Mouse (Mus musculus) thymus, postnatal 25 days (tissue): ENCODE data around the gene Gm45234.
A peak's percentile ranks its signal among the peaks of the same experiment; 100 is the strongest.

Source experiments
- DNase-seq: peaks from one replicate; pipeline ENCODE4 v3.0.0; 2022

Gene Gm45234

GRCm38 (mm10) chr6:124738511-124739023, 17.3 kb downstream of the Gm45234 start, which contains the start of gene Ptpn6:
Ptpn6 (minus strand) TSS chr6:124738714.
- DNase-seq, result peak; percentile 58

GRCm38 (mm10) chr6:124737040-124737439, 18.8 kb downstream of the Gm45234 start:
- DNase-seq, result no peak

GRCm38 (mm10) chr6:124734417-124734816, 21.4 kb downstream of the Gm45234 start:
- no peak for DNase-seq

DNA sequence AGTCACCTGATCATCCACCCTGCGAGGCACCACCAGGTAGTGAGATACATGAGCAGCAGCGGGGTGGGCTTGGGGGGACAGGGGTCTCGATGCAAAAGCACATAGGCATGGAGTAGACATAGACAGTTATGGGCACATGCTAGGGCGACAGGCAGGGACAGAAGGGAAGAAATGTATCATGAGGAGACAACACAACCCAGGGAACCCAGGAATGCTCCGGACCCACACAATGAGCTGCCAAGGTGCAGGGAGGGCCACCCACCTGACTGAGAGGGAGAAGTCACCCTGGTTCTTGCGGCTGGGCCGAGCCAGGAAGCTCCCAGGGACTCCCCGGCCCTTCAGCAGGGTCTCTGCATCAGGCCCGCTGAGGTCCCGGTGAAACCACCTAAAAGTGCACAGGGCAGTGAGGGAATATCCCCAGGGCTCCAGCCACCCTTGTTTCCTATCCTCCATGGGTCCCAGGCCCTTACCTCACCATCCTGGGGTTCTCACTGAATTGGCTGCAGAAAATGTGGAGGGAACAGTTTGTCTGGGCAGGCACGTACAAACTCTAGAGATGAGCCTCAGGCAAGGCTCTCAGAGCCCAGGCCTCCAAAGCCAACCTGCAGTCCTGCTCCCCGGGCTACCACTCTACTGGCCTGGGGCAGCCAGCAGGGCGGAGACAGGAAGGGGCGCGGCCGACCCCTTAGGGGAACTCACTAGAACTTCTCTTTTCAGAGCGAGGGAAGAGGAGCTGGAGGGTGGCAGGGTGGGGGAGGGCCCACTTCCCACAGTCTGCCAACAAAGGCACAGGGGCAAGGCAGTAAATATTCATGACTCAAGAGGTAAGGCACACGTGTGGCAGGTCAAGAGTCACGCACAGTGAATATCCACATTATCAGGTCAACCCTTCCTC, 23.1 kb downstream of the Gm45234 start:
- DNase-seq, result peak; percentile 88

GRCm38 (mm10) chr6:124731038-124731437, 24.8 kb downstream of the Gm45234 start:
- DNase-seq, result no peak

- peak; percentile 56 for DNase-seq
These were observed 25.7 kb downstream of the Gm45234 start for GRCm38 (mm10) chr6:124729850-124730705.

GRCm38 (mm10) chr6:124728621-124729020, 27.2 kb downstream of the Gm45234 start:
- DNase-seq, result no peak

DNA sequence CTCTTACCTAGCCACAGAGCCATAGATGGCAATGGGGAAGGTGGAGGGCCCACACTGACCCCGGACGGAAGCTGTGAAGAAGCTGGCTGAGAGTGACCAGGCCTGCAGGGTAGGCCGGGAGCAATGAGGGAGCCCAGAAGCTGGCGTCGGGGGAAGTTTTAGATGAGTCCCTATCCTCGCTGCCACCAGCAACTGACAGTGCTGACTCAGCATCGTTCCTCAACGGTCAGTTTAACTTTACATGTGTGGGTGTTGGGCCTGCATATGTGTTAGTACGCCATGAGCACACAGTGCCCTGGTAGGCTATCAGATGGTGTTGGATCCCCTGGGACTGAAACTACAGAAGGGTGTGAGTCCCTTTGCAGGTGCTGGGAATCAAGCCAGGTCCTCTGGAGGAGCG, 31.3 kb downstream of the Gm45234 start:
- no peak for DNase-seq

DNA sequence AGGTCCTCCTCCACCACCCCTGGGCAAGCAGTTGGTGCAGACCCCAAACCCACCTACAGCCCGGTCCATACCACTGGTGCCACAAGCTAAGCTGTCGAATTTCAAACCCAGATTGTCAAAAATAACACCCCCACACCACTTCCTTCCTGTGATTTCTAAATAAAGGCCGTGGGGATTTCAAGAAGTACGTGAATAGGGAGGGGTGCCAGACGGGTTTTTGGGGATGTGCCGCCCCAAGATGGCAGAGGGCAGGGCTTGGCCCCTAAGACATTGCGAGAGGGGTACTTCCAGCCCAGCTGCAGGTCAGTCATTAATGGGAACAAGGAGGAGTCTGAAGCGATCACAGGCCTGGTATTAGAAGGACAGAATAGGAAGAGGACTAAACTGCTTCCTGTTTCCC, 32.3 kb downstream of the Gm45234 start:
- no peak for DNase-seq

DNA sequence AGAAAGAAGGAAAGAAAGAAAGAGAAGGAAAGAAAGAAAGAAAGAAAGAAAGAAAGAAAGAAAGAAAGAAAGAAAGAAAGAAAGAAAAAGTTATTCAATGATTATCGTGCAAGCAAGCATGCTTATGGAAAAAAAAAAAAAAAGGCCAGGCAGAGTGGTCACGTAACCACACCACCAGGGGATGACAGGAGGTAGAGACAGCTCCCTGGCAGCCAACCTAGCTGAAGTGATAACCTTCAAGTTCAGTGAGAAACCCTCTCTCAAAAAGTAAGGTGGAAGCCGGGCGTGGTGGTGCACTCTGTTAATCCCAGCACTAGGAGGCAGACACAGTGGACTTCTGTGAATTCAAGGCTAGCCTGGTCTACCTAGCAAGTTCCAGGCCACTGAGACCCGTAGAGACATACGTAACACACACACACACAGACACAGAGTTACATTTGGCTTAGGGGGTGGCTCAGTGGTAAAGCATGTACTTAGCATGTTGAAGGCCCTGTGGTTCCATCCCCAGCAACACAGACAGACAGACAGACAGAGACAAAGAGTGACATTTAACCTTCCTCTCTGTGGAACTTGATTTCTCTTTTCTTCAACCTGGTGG, 32.8 kb downstream of the Gm45234 start:
- DNase-seq, result no peak

- peak; percentile 59 for DNase-seq
These were observed 34.9 kb downstream of the Gm45234 start for GRCm38 (mm10) chr6:124720904-124721303.

GRCm38 (mm10) chr6:124719354-124719978, 36.4 kb downstream of the Gm45234 start:
- DNase-seq, result no peak

DNA sequence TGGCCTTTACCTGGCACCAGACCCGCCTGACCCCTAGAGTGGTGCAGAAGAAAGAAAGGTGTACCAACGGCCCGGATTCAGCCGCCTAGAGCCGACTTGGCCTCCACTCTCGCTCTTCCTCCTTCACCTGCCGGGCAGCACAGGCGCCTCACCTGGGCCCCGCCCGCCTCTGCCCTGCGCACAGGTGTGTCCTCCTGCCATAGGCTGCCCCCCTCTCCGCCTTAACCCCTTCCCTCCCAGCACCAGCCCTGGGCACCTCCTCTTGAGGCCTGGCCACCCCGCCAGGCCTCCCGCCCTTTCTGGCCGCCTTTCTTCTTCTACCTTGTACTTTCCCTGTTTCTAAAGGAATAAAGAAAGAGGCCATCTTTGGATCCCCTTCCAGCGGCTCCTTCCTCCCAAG, 37.1 kb downstream of the Gm45234 start:
- no peak for DNase-seq

- no peak for DNase-seq
These were observed 37.9 kb downstream of the Gm45234 start for GRCm38 (mm10) chr6:124717968-124718367.

DNA sequence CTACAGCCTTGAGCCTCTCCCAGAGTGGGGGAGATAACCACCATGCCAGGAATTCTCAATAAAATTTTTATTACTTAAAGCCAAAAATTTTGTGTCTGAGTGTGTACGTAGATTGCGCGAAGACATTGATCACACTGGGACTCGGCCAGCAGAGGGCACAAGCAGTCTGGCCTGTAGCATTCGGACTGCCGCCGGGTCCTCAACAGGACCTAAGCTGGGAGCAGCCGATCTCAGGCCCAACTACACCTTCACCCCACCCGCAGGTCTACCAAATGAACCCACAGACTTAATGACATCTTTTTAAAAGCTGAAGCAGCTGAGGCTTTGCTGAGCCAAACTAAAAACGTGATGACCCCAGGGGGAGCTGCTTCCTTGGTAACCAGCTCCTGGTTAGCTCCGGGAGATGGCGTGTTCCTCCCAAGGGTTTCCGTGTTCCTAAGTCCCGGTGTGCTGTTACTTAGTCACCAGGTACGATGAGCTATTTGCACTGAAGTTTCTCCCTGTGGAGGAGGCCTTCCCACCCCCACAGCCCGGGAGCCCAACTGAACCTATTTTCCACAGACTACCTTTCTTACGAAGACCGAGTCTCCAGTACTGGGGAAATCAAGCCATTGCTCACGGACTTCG, 38.8 kb downstream of the Gm45234 start:
- DNase-seq, result peak; percentile 62

DNA sequence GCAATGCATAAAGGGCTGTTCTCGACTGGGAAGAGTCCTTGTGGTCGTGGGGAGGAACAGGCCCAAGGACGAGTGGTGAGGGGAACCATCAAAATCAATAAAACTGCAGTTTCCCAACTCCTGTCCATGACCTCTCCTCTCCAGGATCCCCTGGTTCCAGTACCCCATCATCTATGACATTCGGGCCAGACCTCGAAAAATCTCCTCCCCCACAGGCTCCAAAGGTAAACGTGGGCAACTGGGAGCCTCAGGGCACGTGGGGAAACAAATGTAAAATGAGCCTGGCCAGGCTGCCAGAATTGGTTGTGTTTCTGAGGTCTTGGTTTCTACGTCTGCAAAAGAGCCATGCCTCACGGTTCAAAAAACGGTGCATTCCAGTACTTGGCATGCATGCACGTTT, 42.9 kb downstream of the Gm45234 start:
- DNase-seq, result no peak

DNA sequence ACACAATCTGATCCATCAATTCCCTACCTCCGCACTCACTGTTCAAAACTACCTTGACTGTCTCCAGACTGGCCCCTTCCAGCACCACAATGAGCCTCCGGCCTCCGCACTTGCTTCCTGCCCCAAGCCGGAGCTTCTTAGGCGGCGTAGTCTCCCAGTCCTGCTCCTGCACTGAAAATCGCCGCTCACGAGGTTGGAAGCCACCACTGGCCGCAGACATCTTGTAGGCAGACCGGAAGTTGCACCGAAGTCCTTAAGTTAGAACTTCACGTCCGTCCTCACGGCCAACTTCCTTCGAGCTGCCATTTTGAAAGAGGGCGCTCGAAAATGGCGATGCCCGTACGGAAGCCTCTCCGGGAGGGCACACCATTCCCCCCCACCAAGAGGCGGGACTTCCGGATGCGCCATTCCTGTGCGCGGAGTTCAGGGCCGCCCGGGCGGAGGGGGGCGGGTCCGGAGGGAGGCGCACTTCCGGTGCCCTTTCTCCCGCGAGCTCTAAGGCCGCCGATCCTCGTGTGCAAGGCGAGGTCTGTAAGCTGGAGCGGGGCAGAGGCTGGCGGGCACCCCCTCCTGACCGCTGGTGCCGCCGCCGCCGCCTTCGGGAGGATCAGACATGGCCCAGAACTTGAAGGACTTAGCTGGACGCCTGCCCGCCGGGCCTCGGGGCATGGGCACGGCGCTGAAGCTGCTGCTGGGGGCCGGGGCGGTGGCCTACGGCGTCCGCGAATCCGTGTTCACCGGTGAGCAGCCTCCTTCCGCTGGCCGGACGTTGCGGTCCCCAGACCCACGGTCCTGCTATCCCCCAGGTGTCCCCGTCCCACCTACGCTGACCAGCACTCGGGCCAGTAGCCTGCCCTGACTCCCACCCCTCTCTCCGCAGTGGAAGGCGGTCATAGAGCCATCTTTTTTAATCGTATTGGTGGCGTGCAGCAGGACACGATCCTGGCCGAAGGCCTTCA, 43.7 kb downstream of the Gm45234 start, which contains the start of the genes Emg1 and Phb2:
Emg1 (minus strand) TSS at position 355 of the 959 bp plus-strand sequence.
Phb2 (plus strand) TSS at position 513 of the 959 bp plus-strand sequence.
- peak; percentile 98 for DNase-seq

DNA sequence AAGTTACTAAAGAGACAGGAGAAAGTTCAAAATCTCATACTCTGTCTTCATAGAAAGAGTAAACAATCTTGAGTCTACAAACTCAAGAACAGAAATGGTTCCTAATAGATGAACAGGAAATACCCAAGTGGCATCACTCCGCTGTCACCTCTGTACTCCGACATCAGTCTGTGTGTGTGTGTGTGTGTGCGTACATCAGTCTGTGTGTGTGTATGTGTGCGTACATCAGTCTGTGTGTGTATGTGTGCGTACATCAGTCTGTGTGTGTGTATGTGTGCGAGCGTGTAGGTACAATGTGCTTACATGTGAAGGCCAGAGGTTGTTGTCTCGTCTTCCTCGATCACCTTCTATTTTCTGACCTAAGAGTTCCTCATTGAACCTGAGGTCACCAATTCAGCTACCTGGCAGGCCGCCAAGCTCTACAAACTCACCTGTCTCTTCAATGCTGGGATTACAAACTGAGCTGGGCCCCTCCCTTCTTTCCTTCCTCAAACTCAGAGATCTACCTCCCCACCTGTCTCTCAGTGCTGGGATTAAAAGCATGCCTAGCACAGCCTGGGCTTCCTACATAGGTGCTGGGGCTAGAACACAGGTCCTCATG, 47.4 kb downstream of the Gm45234 start:
- no peak for DNase-seq

DNA sequence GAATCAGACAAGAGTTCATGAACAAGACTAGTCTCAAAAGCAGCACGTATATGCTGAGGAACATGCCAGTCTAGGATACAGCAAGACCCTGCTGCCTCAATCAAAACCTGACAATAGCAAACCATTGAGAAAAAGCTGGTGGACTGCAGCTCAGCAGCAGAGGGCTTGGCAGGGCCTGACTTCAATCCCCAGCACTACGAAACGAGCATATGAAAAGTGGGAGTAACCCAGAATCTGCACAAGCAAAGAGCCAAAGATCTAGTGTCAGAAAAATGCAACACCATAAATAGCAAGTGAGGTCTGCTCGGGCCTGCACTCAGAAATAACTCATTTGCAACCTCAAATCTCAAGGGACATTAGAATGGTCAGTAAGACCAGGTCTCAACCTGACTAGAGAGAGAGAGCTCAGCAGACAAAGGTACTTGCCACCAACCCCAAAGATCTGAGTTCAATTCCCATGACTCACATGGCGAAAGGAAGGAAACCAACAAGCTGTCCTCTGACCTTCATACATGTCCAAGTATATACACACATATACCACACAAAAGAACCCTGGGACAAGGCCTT, 49.7 kb downstream of the Gm45234 start:
- no peak for DNase-seq

- DNase-seq, result no peak
These were observed 51.4 kb downstream of the Gm45234 start for GRCm38 (mm10) chr6:124704417-124704816.
